Mouse (Mus musculus) midbrain, postnatal 0 days (tissue): ENCODE measurements around the gene 1700001O22Rik. TPM values are rescaled to one million over a fixed set of nuclear protein-coding genes. Genes with fewer than 3 reads are reported as not detected.

Experiments
- ATAC-seq: fragments of 200-750 bp; cut with Nextera tagmentation; 2 replicates; pipeline ENCODE4 v1.8.0; 2017; ENCODE audit warnings: moderate number of reproducible peaks, mild to moderate bottlenecking, moderate TSS enrichment, moderate library complexity; ENCODE audit not compliant: low FRiP score
- DNase-seq: peaks from one replicate; pipeline ENCODE4 v3.0.0-alpha.2; 2015; ENCODE audit warnings: low spot score
- H3K27ac ChIP-seq: fragments of 300-500 bp; sonication (generic); 2 replicates; pipeline ENCODE4 v1.5.1; 2014; ENCODE audit warnings: low read depth, mild to moderate bottlenecking, low read length, mixed read lengths
- H3K27me3 ChIP-seq: fragments of 300-500 bp; sonication (generic); 2 replicates; pipeline ENCODE4 v1.6.1; 2014; ENCODE audit warnings: low read length, control low read depth, mixed read lengths; ENCODE audit not compliant: insufficient read depth
- H3K36me3 ChIP-seq: fragments of 300-500 bp; sonication (generic); 2 replicates; pipeline ENCODE4 v1.6.1; 2014; ENCODE audit warnings: low read length, control low read depth, mixed read lengths; ENCODE audit not compliant: insufficient read depth
- H3K4me1 ChIP-seq: fragments of 300-500 bp; sonication (generic); 2 replicates; pipeline ENCODE4 v1.6.1; 2014; ENCODE audit warnings: mild to moderate bottlenecking, control low read depth, antibody characterized with exemption, low read length, mixed read lengths; ENCODE audit not compliant: insufficient read depth
- H3K4me2 ChIP-seq: fragments of 300-500 bp; sonication (generic); 2 replicates; pipeline ENCODE4 v1.6.1; 2014; ENCODE audit warnings: low read depth, mild to moderate bottlenecking, low read length, mixed read lengths; ENCODE audit not compliant: poor library complexity, severe bottlenecking
- H3K4me3 ChIP-seq: fragments of 300-500 bp; sonication (generic); 2 replicates; pipeline ENCODE4 v1.5.1; 2014; ENCODE audit warnings: low read depth, mild to moderate bottlenecking, low read length, moderate library complexity
- H3K9ac ChIP-seq: fragments of 300-500 bp; sonication (generic); replicated peaks from 2 replicates; pipeline ENCODE4 v1.6.1; 2014; ENCODE audit warnings: mild to moderate bottlenecking, low read length, moderate library complexity, mixed read lengths; ENCODE audit not compliant: poor library complexity, severe bottlenecking
- H3K9me3 ChIP-seq: fragments of 300-500 bp; sonication (generic); 2 replicates; pipeline ENCODE4 v1.6.1; 2016; ENCODE audit warnings: low read length, control low read depth
- CTCF ChIP-seq: IDR thresholded peaks from 2 replicates; pipeline ENCODE4 v1.5.1; 2016; ENCODE audit warnings: antibody characterized with exemption, mild to moderate bottlenecking
- WGBS: fragments of 180-500 bp; shearing (Covaris S2); extraction: QIAGEN DNeasy Blood & Tissue Kit; methylation state at CpG from one replicate; pipeline ENCODE4 v1.1.7; 2014; 5-methylcytosine and 5-hydroxymethylcytosine counted together
- polyA plus RNA-seq: library from polyadenylated mRNA; unstranded; fragments of >200 nt; fragmentation: Nextera tagmentation; extraction: Ambion mirVana; gene quantifications from 2 replicates; pipeline ENCODE4 v1.2.1, GENCODE M21; 2015
- total RNA-seq: library from RNA; depleted of rRNA; stranded (reverse); fragments of >200 nt; gene quantifications from 2 replicates; pipeline ENCODE4 v1.2.3, GENCODE M21; 2014

1700001O22Rik gene
- total and polyA plus RNA-seq, 2 experiments from 2014 or later = 1.5 to 2.4 TPM

DNA sequence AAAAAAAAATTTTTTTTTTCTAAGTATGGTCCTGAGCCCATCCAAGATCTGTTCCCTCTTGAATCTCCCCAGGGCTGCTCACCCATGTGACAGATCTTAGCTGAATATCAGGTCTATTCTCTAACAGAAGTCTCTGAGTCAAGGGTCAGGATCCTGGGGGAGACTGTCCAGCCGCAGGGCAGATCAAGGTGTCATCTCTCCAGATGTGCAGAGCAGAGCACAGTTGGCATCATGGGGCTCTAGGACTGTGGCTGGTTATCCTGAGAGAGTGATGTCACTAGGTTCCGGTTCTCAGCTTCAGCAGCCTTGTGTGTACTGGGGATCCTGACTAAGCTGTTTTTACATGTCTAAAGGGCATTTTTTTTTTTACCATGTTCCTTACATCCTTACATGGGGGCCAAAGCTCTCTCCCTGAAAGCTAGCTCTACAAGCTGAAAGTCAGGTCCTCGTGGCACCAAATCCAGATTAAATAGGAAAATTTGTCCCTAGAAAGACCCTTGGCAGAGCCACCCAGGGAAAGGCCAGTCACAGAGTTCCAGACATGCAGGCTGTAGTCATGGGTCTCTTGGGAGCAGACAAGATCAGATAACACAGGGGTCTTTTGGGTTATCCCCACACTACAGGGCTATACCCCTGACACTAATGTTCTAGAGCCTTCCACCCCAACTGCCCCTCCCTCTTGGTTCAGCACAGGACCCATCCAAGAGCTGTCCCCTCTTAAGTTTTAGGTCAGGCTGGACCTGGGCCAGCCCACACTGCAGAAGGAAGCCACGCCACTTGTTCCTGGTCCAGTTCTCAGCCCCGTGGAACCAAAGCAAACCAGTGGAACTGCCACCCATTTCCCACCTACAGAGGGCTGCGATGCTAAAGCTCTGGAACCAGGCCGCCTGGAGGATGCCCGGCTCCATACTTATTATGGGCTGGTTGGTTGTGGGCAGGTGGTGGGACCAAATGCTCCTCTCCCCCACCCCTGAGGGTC is 20.9 kb downstream of the 1700001O22Rik start:
- no peak for TF ChIP-seq CTCF
- no peak overlapping the region for H3K4me3 ChIP-seq

GRCm38 (mm10) chr2:30779241-30779640 is 24.2 kb downstream of the 1700001O22Rik start:
- Histone ChIP-seq H3K27ac (no peak overlapping the region), H3K4me3 (no peak overlapping the region), H3K9ac (no peak overlapping the region), H3K36me3 (no peaks in the 10 kb centered on the region), H3K9me3 (no peaks in the 10 kb centered on the region), H3K27me3 (no peaks in the 10 kb centered on the region), H3K4me1 (no peaks in the 10 kb centered on the region; the same call in none of the 2 replicates), H3K4me2 (no peak overlapping the region)
- WGBS = 10% methylated on average over 5 of the region's 5 CpGs
- DNase-seq = no peak
- ATAC-seq = no peak
- TF ChIP-seq CTCF = no peak

More for the DNA sequence above, 20.9 kb downstream of the 1700001O22Rik start:
- 74% methylated on average over 8 of the region's 8 CpGs for WGBS
- DNase-seq (no peak), ATAC-seq (no peak)
- Histone ChIP-seq H3K9ac (peak overlapping the region; percentile 50; the same call in 1 of the 2 replicates), H3K9me3 (no peaks in the 10 kb centered on the region), H3K27ac (no peak overlapping the region), H3K27me3 (no peaks in the 10 kb centered on the region), H3K4me2 (peak overlapping the region; percentile 50), H3K4me1 (peaks cover 4% of the 10 kb centered on the region), H3K36me3 (no peaks in the 10 kb centered on the region)

DNA sequence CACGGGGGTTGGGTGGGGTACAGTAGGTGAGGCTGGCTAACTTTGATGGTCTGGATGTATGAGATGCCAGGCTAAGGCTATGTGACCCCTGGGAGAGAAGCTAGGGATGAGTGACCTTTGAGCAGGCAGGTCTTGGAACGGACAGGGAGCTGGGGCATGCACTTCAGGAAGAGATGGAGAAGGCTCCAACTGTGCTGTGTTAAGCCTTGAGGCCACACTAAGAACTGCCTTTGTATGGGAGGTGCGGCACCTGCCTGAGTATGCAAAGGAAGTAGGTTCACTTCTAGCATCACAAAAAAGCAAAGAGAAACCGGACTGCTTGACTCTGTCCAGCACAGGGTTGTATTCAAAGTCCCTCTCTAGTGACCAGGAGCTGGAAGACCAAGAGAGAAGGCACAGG is 25.2 kb downstream of the 1700001O22Rik start:
- DNase-seq (no peak), ATAC-seq (no peak)
- no peak overlapping the region for H3K27ac ChIP-seq
- H3K4me3 ChIP-seq = no peak overlapping the region
- H3K4me2 ChIP-seq = no peak overlapping the region
- H3K4me1 ChIP-seq = no peaks in the 10 kb centered on the region; the same call in 1 of the 2 replicates
- TF ChIP-seq CTCF = no peak
- no peaks in the 10 kb centered on the region for H3K9me3 ChIP-seq
- no peak overlapping the region for H3K9ac ChIP-seq
- H3K27me3 ChIP-seq = no peaks in the 10 kb centered on the region
- no peaks in the 10 kb centered on the region for H3K36me3 ChIP-seq
- whole genome bisulfite sequencing = 71% methylated on average over 4 of the region's 4 CpGs

DNA sequence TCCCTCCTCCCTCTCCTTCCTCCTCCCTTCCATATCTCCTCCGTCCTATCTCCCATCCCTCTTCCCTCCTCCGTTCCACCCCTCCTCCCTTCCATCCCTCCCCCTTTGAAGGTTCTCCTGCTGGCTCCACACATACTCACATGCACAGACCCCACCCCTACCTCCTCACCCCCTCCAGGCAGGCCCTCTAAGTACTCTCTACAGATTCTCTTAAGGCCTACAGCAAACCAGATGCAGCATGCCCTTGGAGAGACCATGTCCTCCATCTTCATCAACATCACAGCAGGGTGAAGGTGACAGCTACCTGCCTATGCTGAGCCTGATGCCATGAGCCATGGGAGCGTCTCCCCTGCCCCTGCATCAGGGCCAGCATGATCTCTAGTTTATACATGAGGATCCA is 26.2 kb downstream of the 1700001O22Rik start:
- H3K4me3 ChIP-seq = no peak overlapping the region
- H3K36me3 ChIP-seq = no peaks in the 10 kb centered on the region
- ATAC-seq (no peak), DNase-seq (no peak)
- no peak overlapping the region for H3K4me2 ChIP-seq
- WGBS = 82% methylated on average over 3 of the region's 3 CpGs
- no peak overlapping the region for H3K9ac ChIP-seq
- H3K9me3 ChIP-seq = no peaks in the 10 kb centered on the region
- no peaks in the 10 kb centered on the region for H3K27me3 ChIP-seq
- H3K27ac ChIP-seq = no peak overlapping the region
- no peak for TF ChIP-seq CTCF
- H3K4me1 ChIP-seq = no peaks in the 10 kb centered on the region

DNA sequence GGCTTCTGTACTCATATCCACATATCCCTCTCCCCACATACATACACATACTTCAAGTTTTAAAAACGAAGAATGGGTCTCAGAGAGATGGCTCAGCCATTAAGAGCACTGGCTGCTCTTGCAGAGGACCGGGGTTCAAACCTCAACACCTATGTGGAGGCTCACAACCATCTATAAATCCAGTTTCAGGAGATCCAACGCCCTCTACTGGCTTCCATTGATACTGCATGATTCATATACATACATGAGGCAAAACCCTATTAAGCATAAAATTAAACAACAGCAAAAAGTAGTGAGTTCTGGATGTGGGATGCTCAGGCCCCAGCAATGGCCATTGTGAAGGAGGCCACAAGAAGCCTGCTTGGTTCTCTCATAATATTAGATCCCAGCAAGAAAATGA is 27.5 kb downstream of the 1700001O22Rik start:
- DNase-seq = no peak
- Histone ChIP-seq H3K27me3 (no peaks in the 10 kb centered on the region), H3K4me3 (no peak overlapping the region), H3K4me2 (no peak overlapping the region), H3K9ac (no peak overlapping the region), H3K4me1 (0 out of 2 replicates have a peak, but pooled peaks cover 2% of the 10 kb centered on the region), H3K9me3 (no peaks in the 10 kb centered on the region), H3K27ac (no peak overlapping the region), H3K36me3 (no peaks in the 10 kb centered on the region)
- peak; percentile 55 for TF ChIP-seq CTCF
- 62% methylated on average over 3 of the region's 3 CpGs for WGBS
- no peak for ATAC-seq
